Mouse (Mus musculus) kidney, adult 2 months (tissue): ENCODE results near the gene Dhrs2.

ENCODE experiments used
- CTCF ChIP-seq: fragments of 200-500 bp; conservative IDR thresholded peaks from 2 replicates; pipeline ENCODE4 v1.5.1; 2011; ENCODE audit warnings: low read depth, mild to moderate bottlenecking, control low read depth, low read length, moderate library complexity, mixed read lengths; ENCODE audit not compliant: insufficient read depth, insufficient read length
- POLR2A ChIP-seq: fragments of 200-500 bp; IDR thresholded peaks from one replicate; pipeline ENCODE4 v1.6.1; 2011; ENCODE audit warnings: low read depth, low read length, control low read depth

DNA sequence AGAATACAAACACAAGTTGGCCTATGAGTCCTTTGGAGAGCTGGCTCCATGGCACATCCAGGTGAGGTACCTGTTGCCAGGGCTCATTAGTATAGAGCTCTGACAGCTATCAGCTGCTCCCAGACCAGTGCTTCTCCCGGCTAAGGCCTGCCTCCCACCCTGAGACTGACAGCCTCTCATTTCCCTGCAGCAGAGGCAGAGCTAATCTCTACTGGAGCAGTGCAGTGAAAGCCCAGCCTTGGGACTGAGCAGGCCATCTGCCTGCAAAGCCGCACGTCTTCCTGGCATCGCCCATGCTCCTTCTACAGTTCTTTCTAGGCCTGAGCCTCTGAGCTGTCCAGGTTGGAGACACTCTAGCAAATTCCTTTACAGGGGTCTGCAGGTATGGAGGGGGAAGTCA lies 51.2 kb downstream of the Dhrs2 start:
- no peak for TF ChIP-seq POLR2A
- no peak for TF ChIP-seq CTCF
